Mouse (Mus musculus): ENCODE measurements around the gene Mga. TPM values are rescaled to one million over a fixed set of nuclear protein-coding genes. Genes with fewer than 3 reads are reported as not detected.

Mga gene
- 15.1 and 28.9 TPM in 2 replicates for polyA plus RNA-seq (2012; rRNA removed; ENCODE audit: low replicate concordance)

DNA sequence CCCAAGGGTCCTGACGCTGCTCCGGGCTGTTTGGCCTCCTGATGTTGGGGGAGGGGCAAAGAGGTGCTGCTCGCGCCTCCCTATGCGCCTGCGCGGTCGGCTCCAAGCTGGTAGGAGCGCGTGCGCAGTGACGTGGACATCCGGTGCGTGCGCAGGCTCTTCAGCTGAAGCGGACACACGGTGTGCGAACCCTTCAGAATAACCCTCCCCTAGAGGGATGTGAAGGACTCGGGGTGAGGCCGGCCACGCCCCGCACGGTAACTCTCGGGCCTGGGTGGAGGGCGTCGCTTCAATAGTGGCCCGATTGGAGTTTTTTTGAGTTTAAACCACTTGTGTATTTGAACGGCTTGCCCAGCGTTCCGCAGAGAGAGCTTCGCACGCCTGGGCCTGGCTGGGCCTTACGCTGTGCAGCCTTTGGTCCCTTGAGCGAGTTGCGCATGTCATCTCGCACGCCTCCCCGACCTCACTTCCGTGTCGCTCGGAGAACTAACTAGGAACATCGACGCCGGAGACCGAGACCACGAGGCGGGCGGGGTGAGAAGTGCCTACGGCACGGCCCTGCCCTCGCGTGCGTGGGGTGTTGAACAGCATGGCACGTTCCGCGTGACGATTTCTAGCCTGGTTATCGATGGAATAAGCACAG, at the start of gene Mga:
Mga (plus strand) TSS at position 139 of the 643 bp plus-strand sequence.

DNA sequence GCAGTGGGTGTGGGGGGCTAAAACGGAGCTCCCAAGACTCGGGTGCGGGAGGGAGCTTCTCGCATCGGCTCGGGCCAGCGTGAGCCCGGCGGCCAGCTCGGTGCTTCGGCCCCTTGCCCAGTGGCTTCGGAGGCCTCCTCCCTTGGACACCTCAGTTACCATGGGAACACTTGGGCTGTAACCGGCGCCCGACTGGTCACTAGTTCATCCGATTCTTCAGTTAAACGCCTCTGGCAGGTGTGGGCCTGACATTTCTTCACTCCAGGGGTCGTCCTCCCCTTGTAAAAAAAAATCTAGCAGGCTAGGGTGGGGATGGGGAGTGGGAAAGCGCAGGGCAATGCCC, 75.5 kb downstream of the Mga start, which contains the start of gene Mapkbp1:
Mapkbp1 (plus strand) TSS at position 163 of the 343 bp plus-strand sequence.

Other genes with a start within 250 kb of the Mga start
- gene Ndufaf1, start 234.4 kb upstream of the Mga start, polyA plus RNA-seq (2012; rRNA removed; ENCODE audit: low replicate concordance): 2.7 and 7.4 TPM in 2 replicates
- 7.4 and 9.9 TPM in 2 replicates for gene Rtf1, start 222.2 kb upstream of the Mga start, polyA plus RNA-seq (2012; rRNA removed; ENCODE audit: low replicate concordance)
- 4.6 and 7.2 TPM in 2 replicates for gene Itpka, start 154.9 kb upstream of the Mga start, polyA plus RNA-seq (2012; rRNA removed; ENCODE audit: low replicate concordance)
- 5.6 and 8.0 TPM in 2 replicates for gene Ltk, start 136.8 kb upstream of the Mga start, polyA plus RNA-seq (2012; rRNA removed; ENCODE audit: low replicate concordance)
- gene Rpap1, start 109.7 kb upstream of the Mga start, polyA plus RNA-seq (2012; rRNA removed; ENCODE audit: low replicate concordance): 26.8 and 36.7 TPM in 2 replicates
- gene Tyro3, start 99.5 kb upstream of the Mga start, polyA plus RNA-seq (2012; rRNA removed; ENCODE audit: low replicate concordance): 9.2 and 10.1 TPM in 2 replicates
- gene Mapkbp1, start 75.5 kb downstream of the Mga start, polyA plus RNA-seq (2012; rRNA removed; ENCODE audit: low replicate concordance): 17.5 and 29.8 TPM in 2 replicates
- 6.8 and 8.6 TPM in 2 replicates for gene Jmjd7, start 130.3 kb downstream of the Mga start, polyA plus RNA-seq (2012; rRNA removed; ENCODE audit: low replicate concordance)
- 3.7 and 4.0 TPM in 2 replicates for gene Gm28042, start 130.3 kb downstream of the Mga start, polyA plus RNA-seq (2012; rRNA removed; ENCODE audit: low replicate concordance)
- 4.4 and 4.6 TPM in 2 replicates for gene Pla2g4b, start 136.2 kb downstream of the Mga start, polyA plus RNA-seq (2012; rRNA removed; ENCODE audit: low replicate concordance)